Mouse (Mus musculus): ENCODE data around the gene Nek8.

Gene Nek8

GRCm38 (mm10) chr11:78183884-78184514 is 7.5 kb upstream of the Nek8 start:
- in situ Hi-C loops (cut with MboI, MseI) = no loop called here

- in situ Hi-C loops (cut with MboI, MseI) = no loop called here
Observed at GRCm38 (mm10) chr11:78182961-78183844, 6.7 kb upstream of the Nek8 start, which contains the start of gene Rpl23a. Rpl23a (minus strand) TSS chr11:78183584.

GRCm38 (mm10) chr11:78182450-78182849 is 6.0 kb upstream of the Nek8 start:
- in situ Hi-C loops (cut with MboI, MseI) = no loop called here

- in situ Hi-C loops (cut with MboI, MseI) = no loop called here
Observed at GRCm38 (mm10) chr11:78181830-78182357, 5.4 kb upstream of the Nek8 start.

- in situ Hi-C loops (cut with MboI, MseI) = no loop called here
Observed at GRCm38 (mm10) chr11:78180081-78180761, 3.7 kb upstream of the Nek8 start.

GRCm38 (mm10) chr11:78179438-78179999 is 3.0 kb upstream of the Nek8 start:
- in situ Hi-C loops (cut with MboI, MseI) = no loop called here

DNA sequence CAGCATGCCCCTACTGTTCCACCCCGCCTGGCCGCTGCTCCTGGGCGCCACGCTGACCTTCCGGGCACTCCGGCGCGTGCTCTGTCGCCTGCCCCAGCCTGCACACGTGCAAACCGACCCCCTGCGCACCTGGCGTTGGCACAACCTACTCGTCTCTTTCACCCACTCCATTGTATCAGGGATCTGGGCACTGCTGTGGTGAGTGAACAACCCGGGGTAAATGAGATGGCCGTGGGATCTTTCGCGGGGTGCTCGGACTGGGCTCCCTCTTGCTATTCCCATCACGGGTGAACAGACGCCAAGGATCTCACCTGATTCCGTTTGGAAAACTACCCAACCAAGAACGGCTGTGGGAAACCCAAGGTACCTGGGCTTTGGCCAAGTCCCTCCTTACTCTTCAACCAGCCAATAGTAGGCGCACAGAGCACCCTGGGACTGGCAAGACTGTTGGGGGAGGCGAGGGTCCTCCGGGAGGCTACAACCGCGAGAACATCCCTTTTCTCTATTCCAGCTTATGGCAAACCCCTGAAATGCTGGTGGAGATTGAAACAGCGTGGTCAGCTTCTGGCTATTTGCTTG is 2.5 kb upstream of the Nek8 start:
- in situ Hi-C loops (cut with MboI, MseI) = no loop called here

DNA sequence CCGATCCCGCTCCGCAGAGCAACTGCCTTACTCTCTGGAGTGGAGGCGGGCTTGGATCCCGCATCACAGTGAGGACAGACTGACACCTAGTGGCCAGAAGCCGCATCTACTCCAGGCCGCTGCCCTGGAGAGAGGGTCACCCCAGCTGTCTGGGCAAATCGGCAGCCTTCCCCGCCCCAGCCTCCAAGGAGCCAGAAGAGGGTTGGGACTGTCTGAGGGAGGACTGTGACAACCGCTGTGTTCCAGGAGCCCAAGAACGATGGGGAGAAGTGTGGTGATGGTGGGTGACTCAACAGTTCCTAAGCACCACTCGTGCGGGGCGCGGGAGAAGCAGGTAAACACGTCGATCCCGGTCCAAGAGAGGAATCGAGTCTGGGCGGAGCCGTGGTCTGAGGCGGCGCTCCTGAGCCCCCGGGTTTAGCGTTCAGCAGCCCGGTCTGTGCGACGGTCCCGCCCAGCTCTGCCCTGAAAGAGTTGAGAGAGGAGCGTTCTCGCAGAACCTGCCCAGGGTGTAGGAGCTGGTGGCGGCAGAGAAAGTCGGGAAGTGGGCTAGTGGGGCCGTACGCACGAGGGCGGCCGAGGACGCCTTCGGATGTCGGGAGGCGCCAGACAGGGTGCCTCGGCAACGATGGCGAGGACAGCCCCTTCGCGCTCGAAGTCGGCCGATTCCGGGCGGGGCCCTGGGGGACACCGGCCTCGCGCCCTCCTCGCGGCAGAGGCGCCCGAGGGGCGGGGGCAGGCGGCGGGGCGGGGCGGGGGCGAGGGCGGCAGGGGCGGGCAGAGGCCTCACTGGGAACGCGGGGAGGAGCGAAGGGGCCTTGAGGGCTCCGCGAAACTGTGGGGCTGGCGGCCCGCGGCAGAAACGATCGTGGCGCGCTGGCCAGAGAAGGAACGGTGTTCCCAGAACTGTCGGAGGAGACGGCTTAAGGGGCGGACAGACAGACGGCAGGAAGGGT is 1.7 kb upstream of the Nek8 start:
- in situ Hi-C loops (cut with MboI, MseI) = no loop called here

DNA sequence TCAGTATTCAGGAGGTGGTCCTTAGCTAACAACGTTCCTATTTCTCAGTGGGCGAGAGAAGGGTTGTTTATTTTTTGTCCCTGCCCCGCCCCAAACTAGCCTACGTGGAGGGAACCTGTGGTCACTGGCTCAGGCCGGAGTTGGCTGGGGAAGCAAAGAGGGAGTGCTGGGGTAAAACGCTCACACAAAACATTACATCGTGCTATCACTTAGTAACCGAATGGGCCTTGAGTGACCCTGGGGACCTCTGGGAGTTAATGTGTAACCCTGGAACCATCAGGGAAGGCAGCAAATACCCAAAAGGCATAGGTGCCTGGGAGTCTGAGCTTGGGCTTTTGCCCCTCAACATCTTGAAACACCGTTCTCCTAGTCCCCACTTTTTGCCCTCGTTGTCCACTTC is 962 bp upstream of the Nek8 start:
- in situ Hi-C loops (cut with MboI, MseI) = no loop called here

DNA sequence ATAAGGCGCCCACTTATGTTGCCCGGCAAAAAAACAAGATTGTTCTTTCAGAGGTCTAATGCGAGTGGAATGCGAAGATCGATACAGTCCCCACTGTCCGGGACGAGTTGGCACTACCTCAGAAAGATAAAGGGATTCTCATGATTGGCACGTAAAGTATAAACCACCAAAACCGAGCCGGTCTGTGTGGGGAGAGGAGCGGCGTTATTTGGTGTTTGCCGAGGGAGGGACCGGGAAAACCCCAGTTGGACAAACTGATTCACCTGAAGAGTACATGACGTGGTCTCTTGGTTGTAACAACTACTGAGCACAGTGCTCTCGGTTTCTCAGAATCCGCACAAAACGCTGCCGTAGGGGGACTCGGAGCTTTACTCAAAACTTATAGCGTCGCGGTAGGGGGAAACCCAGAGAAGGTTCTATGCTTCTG is 443 bp upstream of the Nek8 start:
- in situ Hi-C loops (cut with MboI, MseI) = no loop called here

DNA sequence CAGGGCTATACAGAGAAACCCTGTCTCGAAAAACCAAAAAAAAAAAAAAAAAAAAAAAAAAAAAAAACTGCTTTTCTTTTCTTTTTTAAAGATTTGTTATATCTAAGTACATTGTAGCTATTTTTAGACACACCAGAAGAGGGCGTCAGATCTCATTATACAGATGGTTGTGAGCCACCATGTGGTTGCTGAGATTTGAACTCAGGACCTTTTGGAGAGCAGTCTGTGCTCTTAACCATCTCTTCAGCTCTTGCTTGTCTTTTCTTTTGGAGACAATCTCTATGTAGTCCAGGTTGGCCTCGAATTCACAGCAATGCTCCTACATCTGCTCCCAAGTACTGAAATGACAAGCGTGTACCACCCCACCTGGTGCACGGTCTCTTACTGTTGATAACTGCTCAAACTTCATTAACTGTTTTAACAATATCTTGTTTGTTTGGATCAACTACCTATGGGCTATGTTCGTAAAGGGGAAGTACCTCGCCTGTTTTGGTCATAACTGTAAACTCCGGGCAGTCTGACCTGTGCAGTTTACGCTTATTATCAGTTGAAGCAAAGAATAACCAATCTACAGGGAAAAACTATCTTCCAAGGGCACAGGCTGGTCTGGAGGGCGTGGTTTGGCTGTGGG is 589 bp downstream of the Nek8 start:
- in situ Hi-C loops (cut with MboI, MseI) = no loop called here

DNA sequence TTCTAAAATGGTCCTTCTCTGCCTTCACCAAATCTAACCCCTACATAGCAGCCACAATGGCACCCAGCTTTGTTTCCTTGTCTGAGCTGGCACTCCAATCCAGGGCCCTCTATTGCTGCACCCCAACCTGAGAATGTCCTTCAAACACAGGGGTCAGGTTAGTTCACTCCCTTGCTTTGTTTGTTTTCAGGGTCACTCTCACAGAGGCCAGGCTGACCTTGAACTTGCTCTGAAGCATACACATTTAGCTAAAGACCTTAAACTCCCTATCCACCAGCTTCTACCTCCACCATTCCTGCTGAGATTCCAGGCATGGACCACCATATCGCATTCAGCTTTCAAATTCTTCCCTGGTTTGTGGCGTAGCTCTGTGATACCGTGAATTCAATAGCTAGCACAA is 2.0 kb downstream of the Nek8 start:
- in situ Hi-C loops (cut with MboI, MseI) = no loop called here

- in situ Hi-C loops (cut with MboI, MseI) = no loop called here
Observed at GRCm38 (mm10) chr11:78172748-78173383, 3.6 kb downstream of the Nek8 start.

DNA sequence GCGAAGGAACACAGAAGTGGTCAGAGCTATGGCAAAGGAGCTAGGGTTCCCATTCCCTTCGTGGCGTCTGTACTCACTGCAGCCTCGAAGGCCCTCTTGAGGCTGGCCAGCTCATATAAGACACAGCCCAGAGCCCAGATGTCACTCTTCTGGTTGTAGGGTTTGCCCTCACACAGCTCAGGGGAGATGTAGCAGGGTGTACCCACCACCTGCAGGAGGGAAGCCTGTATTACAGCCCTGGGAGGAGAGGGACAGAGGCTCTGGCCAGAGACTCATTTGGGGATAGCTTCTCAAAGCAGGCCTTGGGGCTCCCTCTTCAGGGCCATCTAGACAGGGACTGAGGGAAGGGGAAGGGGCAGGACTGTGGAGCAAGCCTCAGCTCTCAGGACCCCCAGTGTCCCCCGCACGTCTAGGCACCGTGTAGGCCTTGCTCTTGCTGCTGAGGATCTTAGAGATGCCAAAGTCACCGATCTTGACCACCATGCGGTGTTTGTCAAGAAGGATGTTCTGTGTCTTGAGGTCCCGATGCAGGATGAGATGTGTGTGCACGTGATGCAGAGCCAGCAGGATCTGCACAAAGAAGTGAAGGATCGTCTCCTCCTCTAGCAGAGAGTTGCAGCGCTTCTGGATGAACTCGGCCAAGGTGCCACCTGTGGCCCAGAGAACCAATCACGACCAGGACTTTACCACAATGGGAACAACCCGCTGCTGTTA is 4.3 kb downstream of the Nek8 start:
- in situ Hi-C loops (cut with MboI, MseI) = no loop called here

GRCm38 (mm10) chr11:78171328-78171727 is 5.1 kb downstream of the Nek8 start:
- in situ Hi-C loops (cut with MboI, MseI) = no loop called here

GRCm38 (mm10) chr11:78170306-78170705 is 6.2 kb downstream of the Nek8 start:
- in situ Hi-C loops (cut with MboI, MseI) = no loop called here

- in situ Hi-C loops (cut with MboI, MseI) = no loop called here
Observed at GRCm38 (mm10) chr11:78168541-78169468, 7.7 kb downstream of the Nek8 start.

Data from T-helper 1 cell (primary cell).